Mouse (Mus musculus) heart, adult 8-10 months (tissue): Measurements from ENCODE around the gene Sirt4. TPM values are rescaled to one million over a fixed set of nuclear protein-coding genes. Genes with fewer than 3 reads are reported as not detected.
"Not testable (repeated sequence)": the region's sequence is repeated elsewhere in the genome, so short reads cannot be mapped to it uniquely, and the experiment has no call there.

ENCODE experiments used
- DNase-seq: peaks from one replicate; pipeline ENCODE4 v3.0.0; 2022; ENCODE audit warnings: low spot score
- total RNA-seq, 4 experiments: library from RNA; stranded (reverse); gene quantifications; 2 replicates each; pipeline ENCODE4 v1.2.4; 2022

Sirt4 gene
- total RNA-seq, result 10 to 100 TPM; 17.9 to 21.4 (median 19.6) TPM

- DNase-seq, result peak; percentile 94
Observed at GRCm38 (mm10) chr5:115483947-115484920, at the start of gene Sirt4. Gene Sirt4, minus strand, starts transcription at chr5:115484725.

GRCm38 (mm10) chr5:115531671-115532270 lies 47.2 kb upstream of the Sirt4 start:
- DNase-seq, result peak; percentile 87

DNA sequence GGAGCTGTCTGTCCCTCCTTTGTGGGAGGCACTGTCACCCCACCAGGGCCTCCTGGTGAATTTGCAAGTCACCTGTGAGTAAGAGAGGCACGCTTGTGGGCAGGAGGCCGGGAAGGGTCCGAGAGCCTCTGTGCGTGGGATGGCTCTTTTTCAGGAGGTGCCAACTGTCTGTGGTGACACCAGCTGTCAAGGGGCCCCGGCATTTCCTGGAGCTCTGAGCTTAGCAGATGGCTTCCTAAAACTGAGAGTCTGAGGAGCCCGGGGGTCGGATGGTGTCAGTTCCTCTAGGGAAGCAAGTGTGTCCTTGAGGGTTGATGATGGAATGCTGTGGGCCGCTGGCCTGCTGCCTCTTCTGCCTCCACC lies 45.9 kb upstream of the Sirt4 start:
- DNase-seq, result no peak

- DNase-seq, result no peak
Observed at GRCm38 (mm10) chr5:115529742-115530446, 45.4 kb upstream of the Sirt4 start.

GRCm38 (mm10) chr5:115529364-115529741 lies 44.8 kb upstream of the Sirt4 start:
- DNase-seq, result no peak

DNA sequence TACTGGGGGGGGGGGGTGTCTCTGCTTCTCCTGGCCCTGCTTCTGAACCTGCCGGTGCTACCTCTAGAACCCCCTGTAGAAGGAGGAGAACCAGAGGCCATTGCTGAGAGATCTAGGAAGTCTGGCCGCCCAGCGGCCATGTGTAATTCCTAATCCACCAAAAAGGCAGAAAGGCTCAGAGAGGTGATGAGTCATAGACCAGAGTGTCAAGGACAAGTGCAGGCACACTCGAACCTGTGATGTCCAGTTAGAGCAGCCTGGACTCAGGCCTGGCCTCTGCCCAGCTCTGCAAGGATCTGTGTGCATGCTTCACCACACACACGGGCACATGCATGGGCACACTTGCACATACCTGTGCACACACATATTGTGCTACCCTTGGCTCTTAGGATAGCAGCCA lies 43.6 kb upstream of the Sirt4 start:
- DNase-seq, result no peak

DNA sequence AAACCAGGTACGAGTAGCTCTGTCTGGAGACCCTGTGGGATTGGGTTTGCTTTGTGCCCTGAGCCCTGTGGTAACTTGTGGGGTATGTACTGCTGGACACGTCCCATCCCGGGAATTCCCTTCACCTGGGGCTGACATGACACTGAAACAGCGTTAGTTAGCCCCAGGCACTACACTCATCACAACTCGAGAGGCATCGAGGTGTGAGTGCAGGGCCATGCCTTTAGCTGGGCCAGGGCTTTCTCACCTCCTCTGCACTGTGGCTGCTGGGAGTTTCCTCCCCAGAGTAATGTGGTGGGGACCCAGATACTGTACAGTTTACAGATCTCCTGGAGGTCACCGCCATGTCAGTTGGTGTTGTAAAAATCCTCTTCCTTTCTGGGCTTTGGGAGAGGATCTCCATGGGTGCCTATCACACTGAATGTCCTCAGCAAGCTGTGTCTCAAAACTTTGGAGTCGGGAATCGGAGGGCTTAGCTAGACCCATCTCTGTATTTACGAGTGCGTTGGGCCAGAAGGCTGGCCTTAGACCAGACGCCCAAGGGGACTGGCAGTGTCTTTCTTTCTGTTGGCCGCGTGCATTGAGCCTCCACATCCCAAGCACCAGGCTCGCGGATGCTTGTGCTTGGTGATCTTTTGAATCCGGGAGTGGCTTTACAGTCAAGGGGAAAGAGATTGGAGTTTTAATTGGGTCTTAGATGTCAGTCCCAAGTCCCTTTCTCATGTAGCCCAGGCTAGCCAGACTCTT lies 42.1 kb upstream of the Sirt4 start:
- DNase-seq, result no peak

DNA sequence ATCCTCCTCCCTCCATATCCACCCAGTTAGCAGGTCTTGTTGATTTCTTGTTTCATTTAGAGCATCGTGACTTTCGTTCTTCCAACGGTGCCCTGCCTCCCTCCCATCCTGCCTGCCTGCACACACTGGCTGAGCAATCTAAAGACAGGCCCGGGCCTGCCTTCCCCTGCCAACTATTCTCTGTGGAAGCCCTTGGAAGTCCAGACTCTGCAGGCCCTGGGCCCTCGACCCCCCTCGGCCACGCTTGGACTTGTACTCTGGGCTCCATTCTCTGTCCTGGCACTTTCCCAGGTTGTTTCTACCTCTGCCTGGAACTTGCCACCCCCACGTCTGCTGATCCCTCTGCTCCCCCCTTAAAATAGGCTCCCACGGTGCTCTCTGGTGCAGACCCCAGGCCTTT lies 41.4 kb upstream of the Sirt4 start:
- DNase-seq, result no peak

DNA sequence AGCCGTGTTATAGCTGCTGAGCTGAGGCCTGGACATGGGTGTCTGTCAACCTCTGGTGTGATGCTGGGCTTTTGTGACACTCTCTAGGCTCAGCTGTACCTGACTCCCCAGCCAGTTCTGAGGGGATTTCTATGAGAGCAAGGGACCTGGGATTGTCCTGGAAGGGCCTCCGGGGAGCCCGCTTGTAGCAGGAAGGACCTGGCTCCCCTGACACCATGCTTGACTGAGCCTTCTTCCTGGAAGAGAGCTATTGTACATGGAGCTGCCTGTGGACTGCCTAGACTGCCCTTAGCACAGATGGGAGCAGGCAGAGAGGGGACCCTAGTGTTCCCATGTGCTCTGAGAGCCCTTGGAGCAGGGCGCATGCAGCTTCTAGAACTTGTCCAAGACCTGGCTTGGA lies 40.9 kb upstream of the Sirt4 start:
- DNase-seq, result no peak

GRCm38 (mm10) chr5:115524471-115524870 lies 39.9 kb upstream of the Sirt4 start:
- DNase-seq, result no peak

DNA sequence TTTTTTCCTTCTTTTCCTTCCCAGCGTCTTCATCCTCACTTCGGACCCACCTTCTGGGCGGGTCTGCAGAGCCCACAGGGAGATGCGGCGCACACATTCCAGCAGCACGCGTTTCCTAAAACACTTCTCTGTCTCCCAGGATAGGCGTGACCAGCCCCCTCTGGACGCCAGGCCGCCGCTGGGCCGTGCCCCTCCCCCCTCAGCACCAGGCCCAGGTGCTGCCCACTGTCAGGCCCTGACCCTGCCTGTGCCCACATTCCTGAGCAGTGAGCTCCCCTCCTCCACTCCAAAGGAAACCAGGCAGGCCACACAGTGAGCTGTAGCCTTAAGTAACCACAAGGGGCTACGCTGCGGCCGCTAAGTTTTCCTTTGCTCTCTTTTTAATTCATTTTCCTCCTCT lies 39.4 kb upstream of the Sirt4 start:
- DNase-seq, result no peak

GRCm38 (mm10) chr5:115522981-115523499 lies 38.5 kb upstream of the Sirt4 start:
- DNase-seq, result no peak

DNA sequence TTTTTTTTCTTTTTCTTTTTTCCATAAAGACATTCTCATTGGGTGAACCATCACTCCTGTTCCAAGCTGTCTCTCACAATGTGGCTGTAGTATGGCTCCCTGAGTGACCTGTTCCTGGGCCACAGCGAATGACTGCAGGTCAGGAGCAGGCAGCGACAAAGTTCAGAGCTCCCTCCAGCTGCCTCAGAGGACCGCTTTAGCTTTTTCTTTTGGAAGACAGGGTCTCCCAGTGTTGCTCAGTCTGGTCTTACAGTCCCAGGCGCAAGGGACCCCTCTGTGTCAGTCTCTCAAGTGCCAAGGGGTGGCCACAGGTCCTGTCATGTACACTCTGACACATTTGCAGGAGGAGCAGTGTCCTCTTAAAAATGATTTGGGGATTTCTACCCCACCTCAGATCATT lies 38.0 kb upstream of the Sirt4 start:
- no peak for DNase-seq

- DNase-seq, result peak; percentile 80
Observed at GRCm38 (mm10) chr5:115521553-115522461, 37.3 kb upstream of the Sirt4 start.

GRCm38 (mm10) chr5:115520325-115520869 lies 35.9 kb upstream of the Sirt4 start:
- peak; percentile 69 for DNase-seq

DNA sequence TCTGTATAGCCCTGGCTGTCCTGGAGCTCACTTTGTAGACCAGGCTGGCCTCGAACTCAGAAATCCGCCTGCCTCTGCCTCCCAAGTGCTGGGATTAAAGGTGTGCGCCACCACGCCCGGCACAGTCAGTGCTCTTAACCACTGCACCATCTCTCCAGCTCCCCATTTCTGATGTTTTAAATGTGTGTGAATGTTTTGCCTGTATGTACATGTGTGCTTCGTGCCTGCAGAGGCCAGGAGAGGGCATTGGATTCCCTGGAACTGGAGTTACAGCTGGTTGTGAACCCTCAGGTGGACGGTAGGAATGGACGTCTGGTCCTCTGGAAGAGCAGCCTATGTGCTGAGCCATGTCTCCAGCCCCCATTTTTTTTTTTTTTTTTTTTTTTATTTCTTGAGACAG lies 33.7 kb upstream of the Sirt4 start:
- not testable (repeated sequence) for DNase-seq

- no peak for DNase-seq
Observed at GRCm38 (mm10) chr5:115517501-115517900, 33.0 kb upstream of the Sirt4 start.

GRCm38 (mm10) chr5:115516908-115517307 lies 32.4 kb upstream of the Sirt4 start:
- DNase-seq, result no peak

GRCm38 (mm10) chr5:115516081-115516907 lies 31.8 kb upstream of the Sirt4 start:
- no peak for DNase-seq
